Mouse (Mus musculus) myocyte (in vitro differentiated cells): ENCODE measurements at regions not wholly inside any gene's neighbourhood (a gene's known extent, or its start where the extent isn't known, plus 50 kb on each side); places are given as distances from the start of the nearest gene placed in this dataset.

Source experiments
- H3K27me3 ChIP-seq: one replicate; pipeline ENCODE4 v1.6.1; 2011; ENCODE audit not compliant: control insufficient read depth, insufficient read depth, insufficient read length
- H3K36me3 ChIP-seq: one replicate; pipeline ENCODE4 v1.6.1; 2011; ENCODE audit not compliant: control insufficient read depth, insufficient read depth
- H3K4me2 ChIP-seq: one replicate; pipeline ENCODE4 v1.6.1; 2011; ENCODE audit warnings: low read depth, control low read depth
- H3K4me3 ChIP-seq: one replicate; pipeline ENCODE4 v1.5.1; 2011; ENCODE audit warnings: mild to moderate bottlenecking, control low read depth, moderate library complexity
- H3K79me2 ChIP-seq: one replicate; pipeline ENCODE4 v1.6.1; 2011; ENCODE audit not compliant: control insufficient read depth, insufficient read depth
- H3ac ChIP-seq: one replicate; pipeline ENCODE4 v1.6.1; 2011; ENCODE audit not compliant: control insufficient read depth, insufficient read length
- CEBPB ChIP-seq: IDR thresholded peaks from 2 replicates; pipeline ENCODE4 v1.6.1; 2011; ENCODE audit warnings: mild to moderate bottlenecking, moderate library complexity; ENCODE audit not compliant: poor library complexity, insufficient read depth, severe bottlenecking
- E2F4 ChIP-seq: IDR thresholded peaks from one replicate; pipeline ENCODE4 v1.6.1; 2011; ENCODE audit warnings: mild to moderate bottlenecking, control low read depth, moderate library complexity; ENCODE audit not compliant: insufficient read depth
- MAX ChIP-seq: IDR thresholded peaks from one replicate; pipeline ENCODE4 v1.6.1; 2011; ENCODE audit warnings: low read depth, mild to moderate bottlenecking, control low read depth
- MYOD1 ChIP-seq, 3 experiments: IDR thresholded peaks; one replicate each; pipeline ENCODE4 v1.6.1; 2011; ENCODE audit warnings: control low read depth in 2 of 3, low read depth in 2 of 3, mild to moderate bottlenecking in 2 of 3, moderate library complexity in 1 of 3; ENCODE audit not compliant: insufficient read length in 2 of 3, control insufficient read depth in 1 of 3
- MYOG ChIP-seq, 3 experiments: IDR thresholded peaks; one replicate each; pipeline ENCODE4 v1.6.1; 2011; ENCODE audit warnings: control low read depth in 2 of 3, low read depth in 2 of 3, mild to moderate bottlenecking in 2 of 3; ENCODE audit not compliant: insufficient read length in 2 of 3, control insufficient read depth in 1 of 3, insufficient read depth in 1 of 3
- POLR2A ChIP-seq: IDR thresholded peaks from one replicate; pipeline ENCODE4 v1.6.1; 2011; ENCODE audit warnings: low read depth, mild to moderate bottlenecking, control low read depth, moderate library complexity; ENCODE audit not compliant: insufficient read length
- POLR2AphosphoS2 ChIP-seq: IDR thresholded peaks from one replicate; pipeline ENCODE4 v1.6.1; 2011; ENCODE audit warnings: low read depth, control low read depth; ENCODE audit not compliant: insufficient read length
- REST ChIP-seq: IDR thresholded peaks from one replicate; pipeline ENCODE4 v1.6.1; 2011; ENCODE audit warnings: mild to moderate bottlenecking, control low read depth, moderate library complexity; ENCODE audit not compliant: insufficient read depth, insufficient read length
- SRF ChIP-seq: IDR thresholded peaks from one replicate; pipeline ENCODE4 v1.6.1; 2011; ENCODE audit warnings: low read depth; ENCODE audit not compliant: control insufficient read depth, insufficient read length
- TCF12 ChIP-seq: IDR thresholded peaks from one replicate; pipeline ENCODE4 v1.6.1; 2011; ENCODE audit warnings: mild to moderate bottlenecking, control low read depth; ENCODE audit not compliant: poor library complexity, insufficient read depth, severe bottlenecking
- TCF3 ChIP-seq: IDR thresholded peaks from one replicate; pipeline ENCODE4 v1.6.1; 2011; ENCODE audit warnings: low read depth, control low read depth; ENCODE audit not compliant: insufficient read length
- USF1 ChIP-seq: IDR thresholded peaks from one replicate; pipeline ENCODE4 v1.6.1; 2011; ENCODE audit warnings: low read depth, mild to moderate bottlenecking, control low read depth, moderate library complexity

- H3K4me3 ChIP-seq: no peak overlapping the region
- no peaks in the 10 kb centered on the region for H3K79me2 ChIP-seq
- no peaks in the 10 kb centered on the region for H3K36me3 ChIP-seq
- no peak overlapping the region for H3K4me2 ChIP-seq
- TF ChIP-seq MYOG (IDR thresholded peaks at IDR 0.05; ENCODE audit: control insufficient read depth in 1 of 3, insufficient read depth in 1 of 3, insufficient read length in 2 of 3, low read depth in 2 of 3) (no peak), MYOD1 (IDR thresholded peaks at IDR 0.05; ENCODE audit: control insufficient read depth in 1 of 3, insufficient read length in 2 of 3, low read depth in 2 of 3) (no peak), MAX (no peak), TCF12 (no peak), E2F4 (no peak), POLR2AphosphoS2 (no peak), USF1 (no peak), POLR2A (no peak), CEBPB (no peak), TCF3 (no peak), SRF (no peak), REST (no peak)
- H3ac ChIP-seq: no peak overlapping the region
- no peaks in the 10 kb centered on the region for H3K27me3 ChIP-seq
These were observed 79.4 kb upstream of the Tnrc6c start for GRCm38 (mm10) chr11:117574721-117575120.

- no peaks in the 10 kb centered on the region for H3K27me3 ChIP-seq
- no peak overlapping the region for H3ac ChIP-seq
- TF ChIP-seq MYOD1 (IDR thresholded peaks at IDR 0.05; ENCODE audit: control insufficient read depth in 1 of 3, insufficient read length in 2 of 3, low read depth in 2 of 3) (peak in 2 of 3 experiments; percentile 3 to 38), E2F4 (no peak), MYOG (IDR thresholded peaks at IDR 0.05; ENCODE audit: control insufficient read depth in 1 of 3, insufficient read depth in 1 of 3, insufficient read length in 2 of 3, low read depth in 2 of 3) (peak in 2 of 3 experiments; percentile 26 to 53), CEBPB (no peak)
- H3K79me2 ChIP-seq: no peaks in the 10 kb centered on the region
- no peak overlapping the region for H3K4me3 ChIP-seq
- H3K36me3 ChIP-seq: no peaks in the 10 kb centered on the region
- no peak overlapping the region for H3K4me2 ChIP-seq
These were observed 75.0 kb upstream of the Tnrc6c start for GRCm38 (mm10) chr11:117579121-117579520.

- TF ChIP-seq TCF12 (no peak), MYOG (IDR thresholded peaks at IDR 0.05; ENCODE audit: control insufficient read depth in 1 of 3, insufficient read depth in 1 of 3, insufficient read length in 2 of 3, low read depth in 2 of 3) (peak in 2 of 3 experiments; percentile 58 to 60), SRF (no peak), MYOD1 (IDR thresholded peaks at IDR 0.05; ENCODE audit: control insufficient read depth in 1 of 3, insufficient read length in 2 of 3, low read depth in 2 of 3) (peak in 2 of 3 experiments; percentile 63 to 74)
- Histone ChIP-seq H3K4me3 (no peak overlapping the region), H3K79me2 (no peaks in the 10 kb centered on the region), H3ac (no peak overlapping the region), H3K4me2 (peak overlapping the region; percentile 48), H3K27me3 (no peaks in the 10 kb centered on the region), H3K36me3 (no peaks in the 10 kb centered on the region)
These were observed 74.4 kb upstream of the Tnrc6c start for GRCm38 (mm10) chr11:117579720-117580119.

- H3K36me3 ChIP-seq: no peaks in the 10 kb centered on the region
- H3K4me3 ChIP-seq: no peak overlapping the region
- H3K79me2 ChIP-seq: no peaks in the 10 kb centered on the region
- no peaks in the 10 kb centered on the region for H3K27me3 ChIP-seq
- H3K4me2 ChIP-seq: no peak overlapping the region
- H3ac ChIP-seq: no peak overlapping the region
- TF ChIP-seq USF1 (no peak), SRF (no peak), MYOD1 (IDR thresholded peaks at IDR 0.05; ENCODE audit: control insufficient read depth in 1 of 3, insufficient read length in 2 of 3, low read depth in 2 of 3) (no peak), TCF3 (no peak), TCF12 (no peak), CEBPB (no peak), REST (no peak), POLR2A (no peak), MYOG (IDR thresholded peaks at IDR 0.05; ENCODE audit: control insufficient read depth in 1 of 3, insufficient read depth in 1 of 3, insufficient read length in 2 of 3, low read depth in 2 of 3) (no peak), MAX (no peak), POLR2AphosphoS2 (no peak), E2F4 (no peak)
These were observed 70.6 kb upstream of the Tnrc6c start for GRCm38 (mm10) chr11:117583478-117583877.

- Histone ChIP-seq H3K27me3 (no peaks in the 10 kb centered on the region), H3K4me3 (no peak overlapping the region), H3K79me2 (no peaks in the 10 kb centered on the region), H3ac (no peak overlapping the region), H3K4me2 (no peak overlapping the region), H3K36me3 (no peaks in the 10 kb centered on the region)
- no peak for TF ChIP-seq REST
- no peak for TF ChIP-seq USF1
- no peak for TF ChIP-seq SRF
- TF ChIP-seq CEBPB: no peak
- no peak for TF ChIP-seq MAX
- TF ChIP-seq MYOG (IDR thresholded peaks at IDR 0.05; ENCODE audit: control insufficient read depth in 1 of 3, insufficient read depth in 1 of 3, insufficient read length in 2 of 3, low read depth in 2 of 3): no peak
- TF ChIP-seq E2F4: no peak
- TF ChIP-seq POLR2A: no peak
- TF ChIP-seq MYOD1 (IDR thresholded peaks at IDR 0.05; ENCODE audit: control insufficient read depth in 1 of 3, insufficient read length in 2 of 3, low read depth in 2 of 3): no peak
- no peak for TF ChIP-seq TCF3
- no peak for TF ChIP-seq TCF12
These were observed 68.5 kb upstream of the Tnrc6c start for GRCm38 (mm10) chr11:117585556-117585955.
